In genomic region chr11:88459946-88460736, GRCm38 (mm10) we compare ENCODE assay signal across 8 mouse cellular contexts.
DNase-seq lines count a peak whose midpoint lies in the region; ATAC-seq and TF ChIP-seq lines count a peak whose summit lies in the region.

No protein-coding gene starts in this region.

- TF ChIP-seq CTCF in hindbrain, postnatal 0 days (IDR thresholded peaks at IDR 0.05; ENCODE audit: low read depth): no peak

- H3K27ac ChIP-seq in forebrain, embryonic 12.5 days: peak overlapping the region; percentile 85
- H3K27ac ChIP-seq in hindbrain, postnatal 0 days: peak overlapping the region; percentile 60

- peaks cover 97% of the 10 kb centered on the region for H3K4me1 ChIP-seq in forebrain, embryonic 12.5 days
- H3K4me1 ChIP-seq in hindbrain, postnatal 0 days (ENCODE audit: insufficient read depth, low read length): peaks cover 34% of the 10 kb centered on the region

- H3K4me2 ChIP-seq in forebrain, embryonic 12.5 days: peak overlapping the region; percentile 21; the same call in 1 of the 2 replicates
- no peak overlapping the region for H3K4me2 ChIP-seq in hindbrain, postnatal 0 days (ENCODE audit: low read depth, low read length)

- H3K9ac ChIP-seq in forebrain, embryonic 12.5 days: 0 out of 2 replicates have a peak overlapping the region, but pooled peaks have one; percentile 33
- H3K9ac ChIP-seq in hindbrain, postnatal 0 days (replicated peaks; ENCODE audit: low read length): no peak overlapping the region

- 0 out of 2 replicates have a peak, but pooled peaks have one; percentile 22 for ATAC-seq in forebrain, embryonic 12.5 days (ENCODE audit: low FRiP score)
- ATAC-seq in hindbrain, postnatal 0 days: peak; percentile 87
- ATAC-seq in activated CD4-positive, CD25-positive, alpha-beta regulatory T cell, adult 4 months: no peak

- no peaks in the 10 kb centered on the region for H3K27me3 ChIP-seq in forebrain, embryonic 12.5 days
- no peaks in the 10 kb centered on the region for H3K27me3 ChIP-seq in hindbrain, postnatal 0 days (ENCODE audit: insufficient read depth, low read length)

- no peak overlapping the region for H3K4me3 ChIP-seq in forebrain, embryonic 12.5 days (replicated peaks)
- no peak overlapping the region for H3K4me3 ChIP-seq in hindbrain, postnatal 0 days (ENCODE audit: low read length)

- H3K36me3 ChIP-seq in forebrain, embryonic 12.5 days (replicated peaks): 0 out of 2 replicates have a peak, but pooled peaks cover 1% of the 10 kb centered on the region
- no peaks in the 10 kb centered on the region for H3K36me3 ChIP-seq in hindbrain, postnatal 0 days (ENCODE audit: insufficient read depth, low read length)

- H3K9me3 ChIP-seq in forebrain, embryonic 12.5 days: no peaks in the 10 kb centered on the region
- no peaks in the 10 kb centered on the region for H3K9me3 ChIP-seq in hindbrain, postnatal 0 days (ENCODE audit: low read length)

- 23% methylated on average over 19 of the region's 19 CpGs for WGBS in forebrain, embryonic 12.5 days
- 21% methylated on average over 19 of the region's 19 CpGs for WGBS in hindbrain, postnatal 0 days

- DNase-seq in embryo, embryonic 10 days (ENCODE audit: low spot score): peak; percentile 72
- peak; percentile 80 for DNase-seq in hindbrain, postnatal 0 days (ENCODE audit: low spot score)
- peak; percentile 76 for DNase-seq in mesoderm, embryonic 11.5 days (ENCODE audit: low read depth, low spot score)
- DNase-seq in thymus, postnatal 14 days: no peak
- DNase-seq in cerebellum, postnatal 25 days: no peak
- no peak for DNase-seq in urinary bladder, postnatal 10 days (ENCODE audit: low spot score)

Comparison
In these comparisons a context has a peak if more than half of its experiments do, and no peak if none do; other contexts are left out.
1. DNase-seq: peak in embryo, embryonic 10 days (single experiment), hindbrain, postnatal 0 days (single experiment) and mesoderm, embryonic 11.5 days (single experiment); none in thymus, postnatal 14 days (single experiment), cerebellum, postnatal 25 days (0 of 2) and urinary bladder, postnatal 10 days (single experiment).